Mouse (Mus musculus) lung, postnatal 0 days (tissue): ENCODE results near the gene Marcksl1.

Experiments used
- CTCF ChIP-seq: IDR thresholded peaks from 2 replicates; pipeline ENCODE4 v1.5.1; 2016; ENCODE audit warnings: antibody characterized with exemption, mild to moderate bottlenecking
- EP300 ChIP-seq: IDR thresholded peaks from 2 replicates; pipeline ENCODE4 v1.6.1; 2016; ENCODE audit warnings: antibody characterized with exemption, mild to moderate bottlenecking, control low read depth

DNA sequence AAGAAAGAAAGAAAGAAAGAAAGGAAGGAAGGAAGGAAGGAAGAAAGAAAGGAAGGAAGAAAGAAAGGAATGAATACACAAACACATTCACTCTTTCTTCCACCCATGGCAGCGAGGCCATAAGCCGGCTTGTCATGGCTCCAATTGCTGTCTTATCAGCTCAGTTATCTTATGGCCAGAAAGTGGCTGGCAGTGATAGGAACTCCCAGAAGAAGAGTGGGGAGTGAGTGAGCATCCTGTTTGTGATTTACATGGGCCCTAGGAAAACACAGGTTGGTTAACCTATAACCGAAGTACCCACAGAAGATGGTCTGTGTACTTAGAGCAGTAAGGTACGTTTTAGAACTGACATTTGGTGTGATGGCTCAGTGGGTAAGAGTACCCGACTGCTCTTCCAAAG is 47.8 kb downstream of the Marcksl1 start:
- no peak for TF ChIP-seq CTCF
- no peak for TF ChIP-seq EP300
